Mouse (Mus musculus) heart, postnatal 0 days (tissue): ENCODE data around the gene Haspin. TPM values are rescaled to one million over a fixed set of nuclear protein-coding genes. Genes with fewer than 3 reads are reported as not detected.

ENCODE experiments used
- ATAC-seq: fragments of 200-750 bp; cut with Nextera tagmentation; 2 replicates; pipeline ENCODE4 v1.8.0; 2017; ENCODE audit warnings: low read depth, moderate number of reproducible peaks, moderate library complexity; ENCODE audit not compliant: insufficient read depth
- DNase-seq: peaks from one replicate; pipeline ENCODE4 v3.0.0-alpha.2; 2016; ENCODE audit warnings: low spot score
- H3K27ac ChIP-seq: fragments of 300-500 bp; sonication (generic); 2 replicates; pipeline ENCODE4 v1.5.1; 2014; ENCODE audit warnings: low read depth, mild to moderate bottlenecking
- H3K27me3 ChIP-seq: fragments of 300-500 bp; sonication (generic); 2 replicates; pipeline ENCODE4 v1.6.1; 2014; ENCODE audit warnings: low read length, mixed read lengths; ENCODE audit not compliant: control insufficient read depth, insufficient read depth
- H3K36me3 ChIP-seq: fragments of 300-500 bp; sonication (generic); replicated peaks from 2 replicates; pipeline ENCODE4 v1.6.1; 2014; ENCODE audit warnings: low read length, mixed read lengths; ENCODE audit not compliant: control insufficient read depth, insufficient read depth
- H3K4me1 ChIP-seq: fragments of 300-500 bp; sonication (generic); 2 replicates; pipeline ENCODE4 v1.6.1; 2014; ENCODE audit warnings: antibody characterized with exemption; ENCODE audit not compliant: control insufficient read depth, insufficient read depth
- H3K4me2 ChIP-seq: fragments of 300-500 bp; sonication (generic); 2 replicates; pipeline ENCODE4 v1.6.1; 2014; ENCODE audit warnings: low read depth, mild to moderate bottlenecking, low read length, moderate library complexity
- H3K4me3 ChIP-seq: fragments of 300-500 bp; sonication (generic); 2 replicates; pipeline ENCODE4 v1.5.1; 2014; ENCODE audit warnings: low read depth, low read length
- H3K9ac ChIP-seq: fragments of 300-500 bp; sonication (generic); replicated peaks from 2 replicates; pipeline ENCODE4 v1.6.1; 2014; ENCODE audit warnings: low read depth, low read length, mixed read lengths
- H3K9me3 ChIP-seq: fragments of 300-500 bp; sonication (generic); replicated peaks from 2 replicates; pipeline ENCODE4 v1.6.1; 2016; ENCODE audit warnings: low read length; ENCODE audit not compliant: control insufficient read depth
- CTCF ChIP-seq: IDR thresholded peaks from 2 replicates; pipeline ENCODE4 v1.5.1; 2016; ENCODE audit warnings: antibody characterized with exemption, control low read depth, low read depth
- EP300 ChIP-seq: IDR thresholded peaks from 2 replicates; pipeline ENCODE4 v1.6.1; 2016; ENCODE audit warnings: antibody characterized with exemption, low read depth
- WGBS: fragments of 180-500 bp; shearing (Covaris S2); extraction: QIAGEN DNeasy Blood & Tissue Kit; methylation state at CpG from one replicate; pipeline ENCODE4 v1.1.7; 2014; 5-methylcytosine and 5-hydroxymethylcytosine counted together
- polyA plus RNA-seq: library from polyadenylated mRNA; unstranded; fragments of >200 nt; fragmentation: Nextera tagmentation; extraction: Ambion mirVana; gene quantifications from 2 replicates; pipeline ENCODE4 v1.2.1, GENCODE M21; 2015
- total RNA-seq: library from RNA; depleted of rRNA; stranded (reverse); fragments of >200 nt; gene quantifications from 2 replicates; pipeline ENCODE4 v1.2.3, GENCODE M21; 2014; ENCODE audit warnings: low replicate concordance

Haspin gene
- total and polyA plus RNA-seq, 2 experiments from 2014 or later, result 4.0 to 6.0 TPM

GRCm38 (mm10) chr11:73094231-73094995, 43.7 kb downstream of the Haspin start:
- H3K9ac ChIP-seq, result no peak overlapping the region
- no peaks in the 10 kb centered on the region for H3K27me3 ChIP-seq
- TF ChIP-seq EP300, result no peak
- TF ChIP-seq CTCF, result no peak
- no peak for DNase-seq
- WGBS, result 58% methylated on average over 11 of the region's 11 CpGs
- H3K4me2 ChIP-seq, result no peak overlapping the region
- no peaks in the 10 kb centered on the region for H3K4me1 ChIP-seq
- H3K9me3 ChIP-seq, result no peaks in the 10 kb centered on the region
- no peak overlapping the region for H3K27ac ChIP-seq
- no peak for ATAC-seq
- H3K4me3 ChIP-seq, result no peak overlapping the region
- H3K36me3 ChIP-seq, result no peaks in the 10 kb centered on the region

DNA sequence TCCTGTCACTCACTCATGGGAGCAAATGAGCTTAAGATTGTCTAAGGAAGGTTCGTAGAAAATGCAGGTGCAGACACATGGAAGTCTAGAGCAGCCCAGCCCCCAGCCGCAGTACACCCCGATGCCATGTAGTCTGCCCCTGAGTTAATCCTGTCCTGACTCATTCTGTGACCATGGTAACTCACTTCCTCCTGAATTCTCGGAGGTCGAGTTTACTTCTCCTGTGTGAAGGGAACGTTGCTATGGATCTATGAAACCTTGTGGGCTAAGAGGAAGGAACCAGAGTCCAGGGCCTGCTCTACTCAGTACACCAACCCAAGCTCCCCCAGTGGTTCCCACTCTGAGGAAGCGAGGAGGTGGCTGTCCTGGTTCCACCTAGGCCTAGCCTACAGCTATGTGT, 45.2 kb downstream of the Haspin start:
- Histone ChIP-seq H3K27ac (no peak overlapping the region), H3K9me3 (no peaks in the 10 kb centered on the region), H3K4me1 (peaks cover 7% of the 10 kb centered on the region; the same call in 1 of the 2 replicates), H3K4me3 (no peak overlapping the region), H3K27me3 (no peaks in the 10 kb centered on the region), H3K36me3 (no peaks in the 10 kb centered on the region), H3K9ac (no peak overlapping the region), H3K4me2 (no peak overlapping the region)
- DNase-seq, result no peak
- ATAC-seq, result no peak
- 63% methylated on average over 7 of the region's 7 CpGs for WGBS
- no peak for TF ChIP-seq EP300
- no peak for TF ChIP-seq CTCF

DNA sequence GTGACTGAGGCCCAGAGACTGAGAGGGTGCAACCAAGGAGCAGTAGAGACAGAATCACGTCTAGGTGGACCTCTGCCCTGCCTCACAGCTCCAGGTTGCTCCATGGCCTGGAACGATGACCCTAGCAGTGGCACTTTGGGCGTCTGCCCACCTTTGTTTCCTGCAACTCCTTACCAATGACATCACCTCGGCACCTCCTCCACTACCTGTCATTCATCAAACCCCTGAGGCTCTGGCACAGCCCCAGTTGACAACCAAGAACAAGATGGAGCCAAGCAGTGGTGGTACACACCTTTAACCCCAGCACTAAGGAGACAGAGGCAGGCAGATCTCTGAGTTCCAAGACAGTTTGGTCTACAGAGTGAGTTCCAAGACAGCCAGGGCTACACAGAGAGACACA, 46.0 kb downstream of the Haspin start:
- Histone ChIP-seq H3K27me3 (no peaks in the 10 kb centered on the region), H3K9ac (no peak overlapping the region), H3K4me2 (no peak overlapping the region), H3K4me1 (peaks cover 13% of the 10 kb centered on the region), H3K36me3 (no peaks in the 10 kb centered on the region), H3K9me3 (no peaks in the 10 kb centered on the region), H3K4me3 (no peak overlapping the region), H3K27ac (no peak overlapping the region)
- WGBS, result 64% methylated on average over 4 of the region's 4 CpGs
- no peak for ATAC-seq
- TF ChIP-seq EP300 (no peak), CTCF (no peak)
- DNase-seq, result no peak

DNA sequence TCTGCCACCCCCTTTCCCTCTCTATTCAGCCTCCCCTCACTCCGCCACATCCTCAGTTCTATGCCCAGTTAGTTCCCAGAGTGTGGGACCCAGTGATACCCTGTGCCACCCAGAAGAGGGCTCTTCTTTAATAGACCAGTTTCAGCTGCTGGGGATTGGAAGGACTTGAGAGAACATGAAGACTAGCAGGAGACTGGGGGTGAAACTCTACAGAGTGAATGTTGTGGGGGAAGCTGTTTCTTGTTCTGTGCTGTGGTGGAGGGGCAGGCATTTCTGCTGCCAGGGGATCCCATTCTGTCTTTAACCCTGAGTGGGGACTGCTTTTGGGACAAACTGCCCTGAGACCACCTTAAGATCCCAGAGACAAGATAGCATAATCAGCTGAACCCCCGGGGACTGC, 47.3 kb downstream of the Haspin start:
- DNase-seq (no peak), ATAC-seq (no peak)
- Histone ChIP-seq H3K9ac (no peak overlapping the region), H3K4me3 (no peak overlapping the region), H3K36me3 (no peaks in the 10 kb centered on the region), H3K9me3 (no peaks in the 10 kb centered on the region), H3K4me2 (no peak overlapping the region), H3K27me3 (no peaks in the 10 kb centered on the region), H3K4me1 (peaks cover 13% of the 10 kb centered on the region), H3K27ac (no peak overlapping the region)
- TF ChIP-seq EP300, result no peak
- TF ChIP-seq CTCF, result no peak
- WGBS, result 82% methylated on average over 2 of the region's 2 CpGs

DNA sequence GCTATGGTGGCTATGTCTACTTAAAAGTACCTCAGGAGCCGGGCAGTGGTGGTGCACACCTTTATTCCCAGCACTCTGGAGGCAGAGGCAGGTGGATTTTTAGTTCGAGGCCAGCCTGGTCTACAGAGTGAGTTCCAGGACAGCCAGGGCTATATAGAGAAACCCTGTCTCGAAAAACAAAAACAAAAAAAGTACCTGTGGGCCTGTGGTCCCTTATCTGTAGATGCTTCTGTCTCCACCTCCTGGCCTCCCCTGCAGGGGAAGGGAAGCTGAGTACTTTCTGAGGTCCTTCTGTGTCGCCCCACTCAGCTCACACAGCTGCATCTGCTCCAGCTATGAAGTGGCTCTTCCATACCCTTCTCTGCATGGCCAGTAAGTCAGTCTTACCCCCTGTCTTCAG, 47.8 kb downstream of the Haspin start, which contains the start of gene Itgae:
Gene Itgae (plus strand): TSS at position 301 of the 400 bp plus-strand sequence.
- Histone ChIP-seq H3K4me3 (no peak within 1 kb of the TSS), H3K9me3 (no peaks in the 10 kb centered on the region), H3K27ac (no peak within 1 kb of the TSS), H3K36me3 (no peaks in the 10 kb centered on the region), H3K4me1 (peaks cover 17% of the 10 kb centered on the region), H3K9ac (no peak within 1 kb of the TSS), H3K27me3 (no peaks in the 10 kb centered on the region), H3K4me2 (no peak within 1 kb of the TSS)
- ATAC-seq (no peak), DNase-seq (no peak)
- WGBS, result 63% methylated on average over 4 of the region's 4 CpGs
- TF ChIP-seq CTCF (no peak), EP300 (no peak)
